Mouse (Mus musculus) spleen, adult 2 months (tissue): ENCODE measurements around the gene Zmiz1. TPM values are rescaled to one million over a fixed set of nuclear protein-coding genes. Genes with fewer than 3 reads are reported as not detected.

Source experiments
- DNase-seq, 2 experiments: peaks; one replicate each; pipeline versions ENCODE4 v3.0.0 to v3.0.0-alpha.2; 2012 to 2021; ENCODE audit warnings: low spot score in 2 of 2, low read depth in 1 of 2
- H3K27ac ChIP-seq: fragments of 200-500 bp; 2 replicates; pipeline ENCODE4 v1.5.1; 2012; ENCODE audit warnings: low read length, inconsistent platforms; ENCODE audit not compliant: insufficient read depth
- H3K27me3 ChIP-seq: fragments of 200-500 bp; 2 replicates; pipeline ENCODE4 v1.6.1; 2012; ENCODE audit warnings: mild to moderate bottlenecking, moderate library complexity, low read length, inconsistent platforms; ENCODE audit not compliant: control insufficient read depth, insufficient read depth
- H3K36me3 ChIP-seq: fragments of 200-500 bp; 2 replicates; pipeline ENCODE4 v1.6.1; 2012; ENCODE audit warnings: mild to moderate bottlenecking, low read length, inconsistent platforms; ENCODE audit not compliant: control insufficient read depth, insufficient read depth
- H3K4me1 ChIP-seq: fragments of 200-500 bp; 2 replicates; pipeline ENCODE4 v1.6.1; 2011; ENCODE audit warnings: inconsistent platforms; ENCODE audit not compliant: control insufficient read depth, insufficient read depth, insufficient read length
- H3K4me3 ChIP-seq: fragments of 200-500 bp; 2 replicates; pipeline ENCODE4 v1.5.1; 2011; ENCODE audit warnings: mild to moderate bottlenecking, inconsistent platforms; ENCODE audit not compliant: insufficient read depth, insufficient read length; ENCODE audit errors: extremely low read depth
- CTCF ChIP-seq: fragments of 200-500 bp; IDR thresholded peaks from 2 replicates; pipeline ENCODE4 v1.5.1; 2011; ENCODE audit warnings: mild to moderate bottlenecking, inconsistent platforms; ENCODE audit not compliant: insufficient read depth, insufficient read length, insufficient replicate concordance; ENCODE audit errors: extremely low read depth
- POLR2A ChIP-seq: fragments of 200-500 bp; IDR thresholded peaks from 2 replicates; pipeline ENCODE4 v1.6.1; 2011; ENCODE audit warnings: low read depth, low read length, inconsistent platforms
- WGBS: fragments of 180-500 bp; shearing (Covaris S2); methylation state at CpG from one replicate; pipeline ENCODE4 v1.1.7; 2018; 5-methylcytosine and 5-hydroxymethylcytosine counted together
- polyA plus RNA-seq: library from polyadenylated mRNA; depleted of rRNA; stranded (reverse); fragments of >200 nt; gene quantifications from 2 replicates; pipeline ENCODE4 v1.2.3, GENCODE M21; 2012

Gene Zmiz1
- polyA plus RNA-seq, 1 experiment, result 48.5 TPM

DNA sequence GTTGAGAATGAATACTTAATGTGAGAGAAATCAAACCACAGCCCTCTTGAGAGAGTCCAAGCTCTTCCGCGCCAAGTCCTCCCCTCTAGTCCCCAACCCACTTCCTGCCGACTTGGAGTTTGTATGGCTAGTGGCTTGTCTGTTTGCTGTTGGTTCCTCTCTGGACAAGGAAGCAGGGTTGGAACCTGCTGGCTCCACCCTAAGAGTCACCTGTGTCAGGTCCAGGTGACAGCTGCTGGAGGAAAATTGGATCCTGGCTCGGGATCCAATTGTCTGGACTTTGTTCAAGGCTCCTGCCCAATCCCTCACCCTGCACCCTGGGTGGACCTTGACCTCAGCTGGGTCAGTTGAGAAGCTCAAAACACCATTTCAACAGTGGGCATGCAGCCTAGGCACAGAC is 7.4 kb downstream of the Zmiz1 start:
- 32% methylated on average over 4 of the region's 4 CpGs for WGBS
- no peak for DNase-seq
- no peak for TF ChIP-seq POLR2A
- TF ChIP-seq CTCF, result no peak
- Histone ChIP-seq H3K27ac (no peak overlapping the region), H3K36me3 (no peaks in the 10 kb centered on the region), H3K27me3 (no peaks in the 10 kb centered on the region), H3K4me1 (peaks cover 61% of the 10 kb centered on the region; the same call in 1 of the 2 replicates), H3K4me3 (no peak overlapping the region)

DNA sequence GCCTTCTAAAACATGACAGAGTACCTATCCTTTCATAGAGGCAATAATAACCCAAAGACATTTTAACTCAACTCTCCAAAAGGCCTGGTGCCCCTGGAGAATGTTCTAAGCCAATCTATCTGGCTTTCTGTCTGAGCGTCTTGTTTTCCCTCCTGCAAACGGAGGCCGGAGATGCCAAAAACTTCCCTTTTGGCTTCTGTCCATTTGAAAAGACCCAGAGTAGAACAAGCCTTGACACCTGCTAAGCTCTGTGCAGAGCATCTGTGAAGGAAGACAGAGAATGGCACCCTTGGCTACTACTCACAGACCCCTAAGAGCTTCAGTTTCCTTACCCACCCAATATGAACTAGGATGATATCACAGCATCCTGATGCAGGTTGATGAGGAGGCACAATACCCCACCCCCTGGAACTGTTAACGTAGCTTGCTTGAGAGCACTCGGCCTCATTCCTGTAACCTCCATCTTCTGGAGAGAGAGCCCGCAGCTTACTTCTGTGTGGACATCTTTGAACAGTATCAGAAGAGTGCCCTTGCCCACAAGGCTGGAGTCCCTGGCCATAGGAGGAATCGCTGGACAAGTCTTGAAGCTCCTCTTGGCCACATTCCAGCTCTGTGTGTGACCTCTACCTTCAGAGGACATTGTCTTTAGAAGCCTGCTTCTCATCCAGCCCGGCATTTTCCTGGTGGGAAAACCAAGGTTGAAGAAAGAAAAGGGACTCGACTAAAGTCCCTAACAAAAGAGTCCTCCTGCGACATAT is 9.1 kb downstream of the Zmiz1 start:
- peaks cover 70% of the 10 kb centered on the region; the same call in 1 of the 2 replicates for H3K4me1 ChIP-seq
- 85% methylated on average over 10 of the region's 10 CpGs for WGBS
- H3K27me3 ChIP-seq, result no peaks in the 10 kb centered on the region
- no peak for TF ChIP-seq POLR2A
- TF ChIP-seq CTCF, result no peak
- no peak for DNase-seq
- no peaks in the 10 kb centered on the region for H3K36me3 ChIP-seq
- H3K27ac ChIP-seq, result no peak overlapping the region
- no peak overlapping the region for H3K4me3 ChIP-seq

DNA sequence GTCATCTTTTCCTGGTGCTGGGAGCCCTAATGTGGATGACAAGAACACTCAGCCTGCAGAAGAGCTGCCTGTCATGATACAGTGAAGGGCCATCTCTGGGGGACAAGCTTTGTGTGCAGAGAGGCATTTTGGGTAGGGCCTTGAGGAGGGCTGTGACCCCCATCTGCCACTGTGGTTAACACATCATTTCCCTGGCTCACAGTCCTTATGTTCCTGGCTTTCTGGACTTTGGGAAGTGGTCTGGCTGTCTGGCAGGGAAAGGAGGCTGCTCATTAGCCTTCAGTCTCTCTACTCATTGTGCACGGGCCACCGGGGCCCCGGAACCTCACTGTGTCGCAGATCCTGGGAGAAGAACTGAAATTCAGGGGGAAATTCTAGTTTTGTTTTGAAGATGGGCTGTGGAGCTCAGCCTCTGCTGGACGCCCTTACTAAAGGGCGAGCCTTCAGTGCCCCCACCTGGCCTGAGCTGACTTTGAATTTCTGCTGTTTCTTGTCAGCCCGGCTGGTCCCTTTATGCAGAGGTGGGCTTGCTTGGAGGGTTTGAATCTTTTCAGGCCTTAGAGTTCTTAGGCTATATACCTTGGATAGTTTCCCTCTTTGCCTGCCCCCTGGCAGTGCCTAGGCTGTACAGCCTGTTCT is 10.0 kb downstream of the Zmiz1 start:
- Histone ChIP-seq H3K27ac (0 out of 2 replicates have a peak overlapping the region, but pooled peaks have one; percentile 11), H3K4me1 (peaks cover 70% of the 10 kb centered on the region; the same call in 1 of the 2 replicates), H3K4me3 (no peak overlapping the region), H3K27me3 (no peaks in the 10 kb centered on the region), H3K36me3 (no peaks in the 10 kb centered on the region)
- 70% methylated on average over 7 of the region's 7 CpGs for WGBS
- DNase-seq, result no peak
- TF ChIP-seq POLR2A, result no peak
- TF ChIP-seq CTCF, result peak; percentile 37; the same call in 1 of the 2 replicates

DNA sequence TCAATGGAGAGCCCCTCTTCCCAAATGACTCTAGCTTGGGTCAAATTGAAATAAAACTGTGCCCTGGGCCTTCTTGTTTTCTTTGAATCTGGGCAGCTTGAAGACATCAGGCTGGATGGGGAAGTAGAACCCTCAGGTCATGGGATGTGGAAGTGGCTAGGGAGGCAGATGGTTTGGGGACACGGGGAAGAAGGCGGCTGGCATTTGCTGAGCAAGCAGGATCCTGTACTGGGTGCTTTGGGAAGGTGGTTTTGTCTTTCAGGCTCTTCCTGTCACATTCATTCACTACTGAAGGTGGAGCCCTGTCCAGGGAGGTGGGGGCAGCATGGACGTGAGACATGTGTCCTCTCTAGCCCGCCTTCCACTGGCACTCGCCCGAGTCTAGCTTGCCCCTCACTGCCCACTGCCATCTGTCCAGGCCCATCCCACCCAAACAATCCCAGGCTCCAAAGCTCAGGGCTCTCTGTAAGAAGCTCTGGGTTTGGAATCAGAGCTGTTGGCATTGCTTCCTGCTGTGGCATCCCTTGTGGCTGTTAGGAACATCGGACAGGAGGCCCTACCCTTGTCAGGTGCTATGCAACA is 11.3 kb downstream of the Zmiz1 start:
- Histone ChIP-seq H3K4me3 (no peak overlapping the region), H3K27ac (peak overlapping the region; percentile 93), H3K27me3 (no peaks in the 10 kb centered on the region), H3K36me3 (no peaks in the 10 kb centered on the region), H3K4me1 (peaks cover 70% of the 10 kb centered on the region; the same call in 1 of the 2 replicates)
- no peak for TF ChIP-seq POLR2A
- no peak for TF ChIP-seq CTCF
- 62% methylated on average over 7 of the region's 7 CpGs for WGBS
- DNase-seq, result no peak

DNA sequence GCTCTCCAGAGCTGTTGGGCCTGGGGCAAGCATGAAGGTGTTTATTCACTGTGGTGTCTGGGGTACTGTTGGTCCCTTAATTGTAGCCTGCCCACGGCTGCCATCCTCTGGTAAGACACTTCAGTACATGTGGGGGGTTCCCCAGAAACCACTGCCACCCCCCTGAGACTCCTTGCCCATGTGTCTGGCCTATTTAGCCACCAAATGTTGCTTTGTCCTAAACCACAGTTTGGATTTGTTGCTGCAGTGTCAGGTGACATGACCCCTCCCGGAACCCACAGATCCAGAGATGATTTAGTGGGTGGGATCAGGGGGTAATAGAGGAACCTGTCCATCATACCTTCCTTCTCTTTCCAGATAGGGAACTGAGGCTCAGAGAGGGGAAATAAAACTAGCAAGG is 12.1 kb downstream of the Zmiz1 start:
- H3K4me1 ChIP-seq, result peaks cover 76% of the 10 kb centered on the region
- H3K27me3 ChIP-seq, result no peaks in the 10 kb centered on the region
- H3K36me3 ChIP-seq, result no peaks in the 10 kb centered on the region
- no peak overlapping the region for H3K4me3 ChIP-seq
- 26% methylated on average over 2 of the region's 2 CpGs for WGBS
- TF ChIP-seq POLR2A (no peak), CTCF (peak; percentile 25; the same call in 1 of the 2 replicates)
- peak overlapping the region; percentile 93 for H3K27ac ChIP-seq
- DNase-seq, result peak; percentile 53 to 55

DNA sequence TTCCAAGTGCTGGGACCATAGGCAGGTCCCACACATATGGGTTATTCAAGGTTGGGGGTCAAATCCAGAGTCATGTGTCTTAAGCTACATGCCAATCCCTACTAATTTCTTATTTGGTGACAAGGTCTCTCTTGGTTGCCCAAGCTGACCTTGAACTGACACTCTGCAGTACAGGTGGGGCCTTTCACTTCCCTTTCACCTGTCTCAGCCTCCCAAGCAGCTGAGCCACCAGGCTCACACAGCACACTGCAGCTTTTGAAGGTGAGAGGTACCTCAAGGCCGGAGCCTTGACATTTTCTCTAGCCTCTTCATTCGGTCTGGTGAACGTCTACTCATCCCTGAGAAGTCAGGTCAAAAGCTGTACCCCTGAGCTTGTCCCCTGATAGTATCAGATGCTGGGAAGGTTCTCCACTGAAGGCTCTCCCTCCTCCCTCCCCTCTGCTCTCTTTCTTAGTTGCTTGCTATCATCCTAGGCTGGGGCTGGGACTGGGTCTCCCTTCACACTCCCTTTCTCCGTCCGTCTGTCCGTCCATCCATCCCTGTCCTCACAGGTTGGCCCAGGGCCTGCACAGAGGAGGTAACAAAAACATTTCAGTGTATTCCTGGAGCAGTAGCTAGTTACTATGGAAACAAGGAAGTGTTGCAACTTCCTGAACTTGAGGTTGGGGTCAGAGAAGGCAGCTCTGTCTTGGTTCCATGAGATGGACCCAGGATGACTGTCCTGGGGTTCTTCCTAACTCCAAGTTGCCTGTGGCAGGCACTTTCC is 13.3 kb downstream of the Zmiz1 start:
- Histone ChIP-seq H3K27me3 (no peaks in the 10 kb centered on the region), H3K4me3 (no peak overlapping the region), H3K4me1 (peaks cover 80% of the 10 kb centered on the region), H3K27ac (peak overlapping the region; percentile 93), H3K36me3 (no peaks in the 10 kb centered on the region)
- 34% methylated on average over 6 of the region's 6 CpGs for WGBS
- peak in 1 of 2 experiments; percentile 37 for DNase-seq
- TF ChIP-seq POLR2A (no peak), CTCF (no peak)
